In the genomic region with DNA sequence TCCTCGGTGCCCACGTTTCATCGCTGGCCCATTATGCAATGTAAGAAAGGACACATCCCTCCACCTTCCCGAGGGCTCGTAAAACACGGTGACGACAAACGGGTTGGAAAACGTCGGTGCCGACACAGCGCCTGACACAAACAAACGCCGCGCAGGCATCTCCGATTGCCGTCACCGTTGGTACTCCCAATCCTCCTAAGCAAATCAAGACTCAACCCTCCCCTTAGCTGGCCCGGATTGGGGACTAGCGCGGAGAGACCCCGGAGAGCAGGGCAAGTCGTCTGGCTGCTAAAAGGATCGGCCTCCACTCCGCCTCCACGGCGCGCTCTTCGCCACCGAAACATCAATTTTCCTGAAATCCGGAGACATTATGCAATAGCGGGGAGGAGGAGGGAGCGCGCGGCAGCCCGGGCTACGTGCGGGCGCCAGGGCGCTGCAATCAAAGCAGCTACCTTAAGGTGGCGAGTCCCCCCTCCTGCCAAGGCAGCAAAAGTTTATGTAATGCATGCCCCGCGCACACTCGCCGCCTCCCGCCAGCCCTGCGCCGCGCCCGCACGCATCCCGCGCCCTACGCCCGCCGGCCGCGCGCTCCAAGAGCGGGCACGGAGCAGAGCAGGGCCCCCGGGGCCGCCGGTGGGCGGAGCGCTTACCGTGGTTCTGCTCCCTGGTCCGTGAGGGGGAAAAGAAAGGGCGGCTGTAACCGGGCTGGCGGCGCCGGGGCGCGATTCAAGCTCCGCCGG, we compare ENCODE assay signal across 8 mouse cellular contexts. TPM values are rescaled to one million over a fixed set of nuclear protein-coding genes. Genes with fewer than 3 reads are reported as not detected.
DNase-seq lines count a peak whose midpoint lies in the region; ATAC-seq and TF ChIP-seq lines count a peak whose summit lies in the region.

No protein-coding gene starts in this region.

- under 1% methylated on average over 73 of the region's 77 CpGs for WGBS in forebrain, embryonic 10.5 days
- under 1% methylated on average over 64 of the region's 77 CpGs for WGBS in liver, postnatal 0 days (ENCODE audit: insufficient replicate concordance)
- under 1% methylated on average over 66 of the region's 77 CpGs for WGBS in neural tube, embryonic 13.5 days

- no peak for TF ChIP-seq EP300 in CH12.LX (IDR thresholded peaks at IDR 0.05; ENCODE audit: low read length)
- TF ChIP-seq EP300 in liver, postnatal 0 days (IDR thresholded peaks at IDR 0.05; ENCODE audit: low read depth): no peak

- H3K4me2 ChIP-seq in CH12.LX (ENCODE audit: insufficient read depth, low read depth, poor library complexity, severe bottlenecking): no peak overlapping the region
- H3K4me2 ChIP-seq in liver, postnatal 0 days (ENCODE audit: low read depth, low read length): peak overlapping the region; percentile 90
- peak overlapping the region; percentile 98 for H3K4me2 ChIP-seq in neural tube, embryonic 13.5 days

- peak; percentile 46 for ATAC-seq in liver, postnatal 0 days
- ATAC-seq in neural tube, embryonic 13.5 days (ENCODE audit: low read depth): peak; percentile 81

- peaks cover 5 to 25% of the 10 kb centered on the region in 2 experiments for H3K4me1 ChIP-seq in CH12.LX (ENCODE audit: control insufficient read depth in 1 of 2, insufficient read depth in 2 of 2)
- peaks cover 61% of the 10 kb centered on the region for H3K4me1 ChIP-seq in forebrain, embryonic 10.5 days
- peaks cover 16% of the 10 kb centered on the region for H3K4me1 ChIP-seq in liver, postnatal 0 days (ENCODE audit: insufficient read depth)
- peaks cover 46% of the 10 kb centered on the region for H3K4me1 ChIP-seq in neural tube, embryonic 13.5 days (replicated peaks)

- no peaks in the 10 kb centered on the region for H3K9me3 ChIP-seq in CH12.LX (replicated peaks; ENCODE audit: low read length)
- no peaks in the 10 kb centered on the region for H3K9me3 ChIP-seq in forebrain, embryonic 10.5 days
- H3K9me3 ChIP-seq in liver, postnatal 0 days (ENCODE audit: low read length): no peaks in the 10 kb centered on the region
- H3K9me3 ChIP-seq in neural tube, embryonic 13.5 days: no peaks in the 10 kb centered on the region

- H3K4me3 ChIP-seq in CH12.LX (replicated peaks in 1 of 3; ENCODE audit: low read depth in 2 of 3, low read length in 2 of 3, poor library complexity in 1 of 3): peak overlapping the region; percentile 66 to 86 (median 76)
- H3K4me3 ChIP-seq in forebrain, embryonic 10.5 days: peak overlapping the region; percentile 85
- H3K4me3 ChIP-seq in liver, postnatal 0 days (ENCODE audit: low read depth, low read length): peak overlapping the region; percentile 72
- peak overlapping the region; percentile 89 for H3K4me3 ChIP-seq in neural tube, embryonic 13.5 days

- TF ChIP-seq CTCF in CH12.LX (conservative IDR thresholded peaks at IDR 0.05 in 1 of 2, IDR thresholded peaks at IDR 0.05 in 1 of 2; ENCODE audit: low read depth in 2 of 2, low read length in 2 of 2): no peak
- no peak for TF ChIP-seq CTCF in liver, postnatal 0 days (IDR thresholded peaks at IDR 0.05; ENCODE audit: low read depth)

- dilution Hi-C loops in CH12.LX (cut with MboI; ENCODE audit: extremely low pct_ligation_motif_present, extremely low pct_unique_long_range_greater_than_20kb, low sequenced_read_pairs): no loop called here

- peak overlapping the region; percentile 90 for H3K27ac ChIP-seq in CH12.LX (ENCODE audit: insufficient read depth, low read depth)
- peak overlapping the region; percentile 92 for H3K27ac ChIP-seq in forebrain, embryonic 10.5 days
- peak overlapping the region; percentile 99 for H3K27ac ChIP-seq in liver, postnatal 0 days (ENCODE audit: low read depth)
- peak overlapping the region; percentile 98 for H3K27ac ChIP-seq in neural tube, embryonic 13.5 days (replicated peaks)

- H3K79me2 ChIP-seq in CH12.LX (replicated peaks; ENCODE audit: control insufficient read depth, extremely low read depth, insufficient read depth, poor library complexity, severe bottlenecking): peaks cover 48% of the 10 kb centered on the region

- no peak; the same call in 1 of the 2 replicates for TF ChIP-seq RAD21 in CH12.LX (IDR thresholded peaks at IDR 0.05; ENCODE audit: low read depth, low read length)

- in situ Hi-C loops in CH12.LX (cut with MboI; ENCODE audit: low pct_ligation_motif_present, low pct_unique_long_range_greater_than_20kb, low sequenced_read_pairs): loop anchor here (10.0 to 25.0 kb wide), 2 partner anchors 726 to 1143 kb away; a partner anchor contains a TSS

- no peak for TF ChIP-seq POLR2A in CH12.LX (IDR thresholded peaks at IDR 0.05; ENCODE audit: low read depth, low read length)

- no peaks in the 10 kb centered on the region for H3K27me3 ChIP-seq in CH12.LX (replicated peaks)
- H3K27me3 ChIP-seq in forebrain, embryonic 10.5 days (ENCODE audit: poor library complexity, severe bottlenecking): peaks cover 51% of the 10 kb centered on the region
- H3K27me3 ChIP-seq in liver, postnatal 0 days (ENCODE audit: insufficient read depth, low read length): peaks cover 28% of the 10 kb centered on the region
- peaks cover 14% of the 10 kb centered on the region; the same call in 1 of the 2 replicates for H3K27me3 ChIP-seq in neural tube, embryonic 13.5 days

- intact Hi-C loops in heart, postnatal 10 days (cut with DNase I): loop anchor here (2.0 to 5.0 kb wide), 4 partner anchors 52 to 216 kb away; a partner anchor contains a TSS

- peak; percentile 74 for DNase-seq in CH12.LX (ENCODE audit: extremely low read depth)
- DNase-seq in adrenal gland, postnatal 4 days (ENCODE audit: low spot score in 2 of 2): peak; percentile 40 to 56
- DNase-seq in forebrain, embryonic 10.5 days (ENCODE audit: extremely low spot score, low spot score): peak; percentile 73
- DNase-seq in heart, postnatal 10 days: peak; percentile 78 to 79
- DNase-seq in layer of hippocampus, adult 18-20 months (ENCODE audit: low spot score in 2 of 2): peak; percentile 72 to 85
- DNase-seq in liver, postnatal 0 days: peak; percentile 68
- DNase-seq in thymus, postnatal 14 days: peak; percentile 76

- peak overlapping the region; percentile 79 for H3K9ac ChIP-seq in CH12.LX (ENCODE audit: insufficient read depth, low read depth)
- H3K9ac ChIP-seq in liver, postnatal 0 days (replicated peaks): peak overlapping the region; percentile 89
- peak overlapping the region; percentile 96 for H3K9ac ChIP-seq in neural tube, embryonic 13.5 days

- peaks cover 0 to 13% of the 10 kb centered on the region in 2 experiments for H3K36me3 ChIP-seq in CH12.LX (replicated peaks in 1 of 2; ENCODE audit: control insufficient read depth in 1 of 2, insufficient read depth in 1 of 2, low read length in 1 of 2)
- no peaks in the 10 kb centered on the region for H3K36me3 ChIP-seq in forebrain, embryonic 10.5 days (replicated peaks)
- no peaks in the 10 kb centered on the region for H3K36me3 ChIP-seq in liver, postnatal 0 days (replicated peaks; ENCODE audit: insufficient read depth, low read length)
- no peaks in the 10 kb centered on the region for H3K36me3 ChIP-seq in neural tube, embryonic 13.5 days

TF ChIP-seq in CH12.LX, 34 proteins besides CTCF, POLR2A, EP300 and RAD21 (continues in another document):
- 0 out of 2 replicates have a peak, but pooled peaks have one; percentile 48 for TF ChIP-seq MAZ (IDR thresholded peaks at IDR 0.05; ENCODE audit: low read depth, low read length)
- no peak for TF ChIP-seq MYC (IDR thresholded peaks at IDR 0.05; ENCODE audit: low read depth, low read length)
- TF ChIP-seq MEF2A (IDR thresholded peaks at IDR 0.05; ENCODE audit: borderline replicate concordance, low read depth, low read length): no peak
- TF ChIP-seq ZMIZ1 (IDR thresholded peaks at IDR 0.05; ENCODE audit: low read depth, low read length): no peak
- no peak for TF ChIP-seq BHLHE40 (IDR thresholded peaks at IDR 0.05; ENCODE audit: low read depth, low read length)
- no peak for TF ChIP-seq E2F4 (IDR thresholded peaks at IDR 0.05; ENCODE audit: insufficient replicate concordance, low read depth, low read length)
- peak; percentile 84 for TF ChIP-seq UBTF (IDR thresholded peaks at IDR 0.05; ENCODE audit: low read depth, low read length)
- peak; percentile 81 for TF ChIP-seq MXI1 (IDR thresholded peaks at IDR 0.05; ENCODE audit: low read depth, low read length)
- no peak for TF ChIP-seq SMC3 (IDR thresholded peaks at IDR 0.05; ENCODE audit: low read depth, low read length)
- TF ChIP-seq TBP (conservative IDR thresholded peaks at IDR 0.05; ENCODE audit: low read depth, low read length): no peak
- no peak for TF ChIP-seq RCOR1 (conservative IDR thresholded peaks at IDR 0.05; ENCODE audit: low read depth, low read length)
- TF ChIP-seq ETS1 (conservative IDR thresholded peaks at IDR 0.05; ENCODE audit: low read depth, low read length): 0 out of 2 replicates have a peak, but pooled peaks have one; percentile 16
- no peak for TF ChIP-seq KAT2A (IDR thresholded peaks at IDR 0.05; ENCODE audit: insufficient replicate concordance, low read length)
- TF ChIP-seq ZNF384 (IDR thresholded peaks at IDR 0.05; ENCODE audit: low read depth, low read length): no peak
- TF ChIP-seq JUND (conservative IDR thresholded peaks at IDR 0.05; ENCODE audit: low read depth, low read length): no peak
- no peak for TF ChIP-seq TCF12 (IDR thresholded peaks at IDR 0.05; ENCODE audit: low read depth, low read length)
- peak; percentile 31; the same call in 1 of the 2 replicates for TF ChIP-seq NRF1 (IDR thresholded peaks at IDR 0.05; ENCODE audit: low read depth, low read length)

RNA-seq across cellular contexts. Expression of a gene that starts 0.5 kb away (rescaled TPM):
- total RNA-seq in CH12.LX (2012; rRNA removed): 24.4 and 30.0 TPM in 2 replicates
- 23.5 and 27.8 TPM in 2 replicates for total RNA-seq in CH12.LX (2014; rRNA removed)
- 34.5 and 34.6 TPM in 2 replicates for polyA plus RNA-seq in CH12.LX (2012; ENCODE audit: insufficient read length, low read depth)
- total RNA-seq in adrenal gland, postnatal 4 days (2021): 10 to 100 TPM; 27.2 to 29.3 TPM
- 13.4 and 15.3 TPM in 2 replicates for polyA plus RNA-seq in forebrain, embryonic 10.5 days (2016; fragmentation: Nextera tagmentation; extraction: Ambion mirVana)
- total RNA-seq in heart, postnatal 10 days (2021): 10 to 100 TPM; 27.3 to 27.9 TPM
- 10 to 100 TPM; 18.8 to 22.0 TPM for total RNA-seq in layer of hippocampus, adult 18-20 months (2021)
- 9.3 and 10.9 TPM in 2 replicates for polyA plus RNA-seq in liver, postnatal 0 days (2015; fragmentation: Nextera tagmentation; extraction: Ambion mirVana)
- polyA plus RNA-seq in neural tube, embryonic 13.5 days (2015; fragmentation: Nextera tagmentation; extraction: Ambion mirVana): 53.1 and 53.6 TPM in 2 replicates

RNA-seq across cellular contexts. Expression of a gene that starts 50.9 kb away (rescaled TPM):
- total RNA-seq in CH12.LX (2012; rRNA removed): 59.6 and 74.1 TPM in 2 replicates
- total RNA-seq in CH12.LX (2014; rRNA removed): 68.5 and 74.6 TPM in 2 replicates
- polyA plus RNA-seq in CH12.LX (2012; ENCODE audit: insufficient read length, low read depth): 191 and 193 TPM in 2 replicates
- 100 to 1,000 TPM; 101 TPM for total RNA-seq in adrenal gland, postnatal 4 days (2021)
- polyA plus RNA-seq in forebrain, embryonic 10.5 days (2016; fragmentation: Nextera tagmentation; extraction: Ambion mirVana): 26.8 and 31.0 TPM in 2 replicates
- 10 to 100 TPM; 74.1 to 75.8 TPM for total RNA-seq in heart, postnatal 10 days (2021)
- 100 to 1,000 TPM; 108 to 111 TPM for total RNA-seq in layer of hippocampus, adult 18-20 months (2021)
- 33.2 and 37.4 TPM in 2 replicates for polyA plus RNA-seq in liver, postnatal 0 days (2015; fragmentation: Nextera tagmentation; extraction: Ambion mirVana)
- polyA plus RNA-seq in neural tube, embryonic 13.5 days (2015; fragmentation: Nextera tagmentation; extraction: Ambion mirVana): 67.3 and 68.3 TPM in 2 replicates

Comparison
In these comparisons a context has a peak if more than half of its experiments do, and no peak if none do; other contexts are left out.
1. Peak in every context shown above with its lines: DNase-seq, ATAC-seq, H3K4me3 ChIP-seq and H3K27ac ChIP-seq.